Mouse (Mus musculus): Measurements from ENCODE around the gene Ikzf1. TPM values are rescaled to one million over a fixed set of nuclear protein-coding genes. Genes with fewer than 3 reads are reported as not detected.

Ikzf1 gene
- total RNA-seq, 1 experiment: 0.49 TPM

- H3K27ac ChIP-seq (ENCODE audit: insufficient read depth, low read depth, low read length, poor library complexity, severe bottlenecking): no peak overlapping the region
- H3K4me1 ChIP-seq (ENCODE audit: control insufficient read depth in 2 of 2, insufficient read depth in 2 of 2, low read length in 2 of 2, poor library complexity in 1 of 2): no peaks in the 10 kb centered on the region; a peak in 1 of 4 replicates
- H3K9ac ChIP-seq (ENCODE audit: insufficient read depth, low read depth, low read length, poor library complexity, severe bottlenecking): no peak overlapping the region
- in situ Hi-C loops (cut with MboI; ENCODE audit: low sequenced_read_pairs in 2 of 2, unreplicated experiment in 2 of 2): no loop called here
- TF ChIP-seq CHD2 (IDR thresholded peaks at IDR 0.05; ENCODE audit: low read depth, low read length) (no peak), HCFC1 (IDR thresholded peaks at IDR 0.05; ENCODE audit: borderline replicate concordance, insufficient read depth, low read length) (no peak), ZC3H11A (IDR thresholded peaks at IDR 0.05; ENCODE audit: borderline replicate concordance, low read depth, low read length) (no peak), ZNF384 (IDR thresholded peaks at IDR 0.05; ENCODE audit: low read depth, low read length) (no peak), MAFK (IDR thresholded peaks at IDR 0.05; ENCODE audit: insufficient read depth, low read depth, low read length) (no peak)
- no peak for DNase-seq (ENCODE audit: low read depth, low spot score)
- no peak overlapping the region for H3K4me3 ChIP-seq (ENCODE audit: insufficient read depth in 1 of 2, low read depth in 1 of 2, low read length in 2 of 2, poor library complexity in 1 of 2, severe bottlenecking in 1 of 2)
- H3K36me3 ChIP-seq (ENCODE audit: control insufficient read depth, insufficient read depth, low read length, poor library complexity, severe bottlenecking): no peaks in the 10 kb centered on the region
- H3K9me3 ChIP-seq (ENCODE audit: control insufficient read depth, insufficient read depth, low read depth, low read length): no peaks in the 10 kb centered on the region
These were observed 2.9 kb downstream of the Ikzf1 start for GRCm38 (mm10) chr11:11687551-11688185.

GRCm38 (mm10) chr11:11688766-11689330 is 4.0 kb downstream of the Ikzf1 start:
- no peak for DNase-seq (ENCODE audit: low read depth, low spot score)
- Histone ChIP-seq H3K36me3 (ENCODE audit: control insufficient read depth, insufficient read depth, low read length, poor library complexity, severe bottlenecking) (no peaks in the 10 kb centered on the region), H3K9ac (ENCODE audit: insufficient read depth, low read depth, low read length, poor library complexity, severe bottlenecking) (no peak overlapping the region), H3K4me1 (ENCODE audit: control insufficient read depth in 2 of 2, insufficient read depth in 2 of 2, low read length in 2 of 2, poor library complexity in 1 of 2) (no peaks in the 10 kb centered on the region; a peak in 1 of 4 replicates), H3K27ac (ENCODE audit: insufficient read depth, low read depth, low read length, poor library complexity, severe bottlenecking) (no peak overlapping the region), H3K9me3 (ENCODE audit: control insufficient read depth, insufficient read depth, low read depth, low read length) (no peaks in the 10 kb centered on the region), H3K4me3 (ENCODE audit: insufficient read depth in 1 of 2, low read depth in 1 of 2, low read length in 2 of 2, poor library complexity in 1 of 2, severe bottlenecking in 1 of 2) (no peak overlapping the region)
- in situ Hi-C loops (cut with MboI; ENCODE audit: low sequenced_read_pairs in 2 of 2, unreplicated experiment in 2 of 2): no loop called here
- TF ChIP-seq MAFK (IDR thresholded peaks at IDR 0.05; ENCODE audit: insufficient read depth, low read depth, low read length): no peak
- TF ChIP-seq HCFC1 (IDR thresholded peaks at IDR 0.05; ENCODE audit: borderline replicate concordance, insufficient read depth, low read length): no peak
- no peak for TF ChIP-seq CHD2 (IDR thresholded peaks at IDR 0.05; ENCODE audit: low read depth, low read length)
- TF ChIP-seq ZNF384 (IDR thresholded peaks at IDR 0.05; ENCODE audit: low read depth, low read length): no peak

- in situ Hi-C loops (cut with MboI; ENCODE audit: low sequenced_read_pairs in 2 of 2, unreplicated experiment in 2 of 2): no loop called here
- TF ChIP-seq CHD2 (IDR thresholded peaks at IDR 0.05; ENCODE audit: low read depth, low read length): no peak
- no peak for TF ChIP-seq MAFK (IDR thresholded peaks at IDR 0.05; ENCODE audit: insufficient read depth, low read depth, low read length)
- TF ChIP-seq ZC3H11A (IDR thresholded peaks at IDR 0.05; ENCODE audit: borderline replicate concordance, low read depth, low read length): no peak
- no peak for TF ChIP-seq HCFC1 (IDR thresholded peaks at IDR 0.05; ENCODE audit: borderline replicate concordance, insufficient read depth, low read length)
- no peak for TF ChIP-seq ZNF384 (IDR thresholded peaks at IDR 0.05; ENCODE audit: low read depth, low read length)
These were observed 4.9 kb downstream of the Ikzf1 start for GRCm38 (mm10) chr11:11689701-11690058.

GRCm38 (mm10) chr11:11690059-11690844 is 5.4 kb downstream of the Ikzf1 start:
- in situ Hi-C loops (cut with MboI; ENCODE audit: low sequenced_read_pairs in 2 of 2, unreplicated experiment in 2 of 2): no loop called here
- no peaks in the 10 kb centered on the region for H3K9me3 ChIP-seq (ENCODE audit: control insufficient read depth, insufficient read depth, low read depth, low read length)
- TF ChIP-seq ZC3H11A (IDR thresholded peaks at IDR 0.05; ENCODE audit: borderline replicate concordance, low read depth, low read length) (no peak), ZNF384 (IDR thresholded peaks at IDR 0.05; ENCODE audit: low read depth, low read length) (no peak), MAFK (IDR thresholded peaks at IDR 0.05; ENCODE audit: insufficient read depth, low read depth, low read length) (no peak), HCFC1 (IDR thresholded peaks at IDR 0.05; ENCODE audit: borderline replicate concordance, insufficient read depth, low read length) (no peak), CHD2 (IDR thresholded peaks at IDR 0.05; ENCODE audit: low read depth, low read length) (no peak)
- no peaks in the 10 kb centered on the region for H3K36me3 ChIP-seq (ENCODE audit: control insufficient read depth, insufficient read depth, low read length, poor library complexity, severe bottlenecking)
- no peaks in the 10 kb centered on the region; a peak in 1 of 4 replicates for H3K4me1 ChIP-seq (ENCODE audit: control insufficient read depth in 2 of 2, insufficient read depth in 2 of 2, low read length in 2 of 2, poor library complexity in 1 of 2)
- H3K9ac ChIP-seq (ENCODE audit: insufficient read depth, low read depth, low read length, poor library complexity, severe bottlenecking): no peak overlapping the region
- no peak overlapping the region for H3K4me3 ChIP-seq (ENCODE audit: insufficient read depth in 1 of 2, low read depth in 1 of 2, low read length in 2 of 2, poor library complexity in 1 of 2, severe bottlenecking in 1 of 2)
- no peak for DNase-seq (ENCODE audit: low read depth, low spot score)
- no peak overlapping the region for H3K27ac ChIP-seq (ENCODE audit: insufficient read depth, low read depth, low read length, poor library complexity, severe bottlenecking)

More at GRCm38 (mm10) chr11:11689701-11690058, 4.9 kb downstream of the Ikzf1 start:
- no peak overlapping the region for H3K9ac ChIP-seq (ENCODE audit: insufficient read depth, low read depth, low read length, poor library complexity, severe bottlenecking)
- H3K4me1 ChIP-seq (ENCODE audit: control insufficient read depth in 2 of 2, insufficient read depth in 2 of 2, low read length in 2 of 2, poor library complexity in 1 of 2): no peaks in the 10 kb centered on the region; a peak in 1 of 4 replicates
- no peak overlapping the region for H3K27ac ChIP-seq (ENCODE audit: insufficient read depth, low read depth, low read length, poor library complexity, severe bottlenecking)
- no peaks in the 10 kb centered on the region for H3K9me3 ChIP-seq (ENCODE audit: control insufficient read depth, insufficient read depth, low read depth, low read length)
- H3K4me3 ChIP-seq (ENCODE audit: insufficient read depth in 1 of 2, low read depth in 1 of 2, low read length in 2 of 2, poor library complexity in 1 of 2, severe bottlenecking in 1 of 2): no peak overlapping the region
- H3K36me3 ChIP-seq (ENCODE audit: control insufficient read depth, insufficient read depth, low read length, poor library complexity, severe bottlenecking): no peaks in the 10 kb centered on the region
- no peak for DNase-seq (ENCODE audit: low read depth, low spot score)

All from ES-E14 (cell line).